Mouse (Mus musculus): ENCODE measurements around the gene Mamdc2.

GRCm38 (mm10) chr19:23281911-23282660, 166.2 kb downstream of the Mamdc2 start:
- TF ChIP-seq TAL1 (conservative IDR thresholded peaks at IDR 0.05; ENCODE audit: low read depth, low read length) (no peak), CTCF (IDR thresholded peaks at IDR 0.05; ENCODE audit: low read depth, low read length) (no peak), GATA2 (IDR thresholded peaks at IDR 0.05; ENCODE audit: borderline replicate concordance, low read depth, low read length) (no peak)
